Mouse (Mus musculus) B cell, adult 2 months (primary cell): ENCODE measurements around the gene Dera.

ENCODE experiments used
- DNase-seq, 2 experiments: peaks; one replicate each; pipeline ENCODE4 v3.0.0; 2022

Gene Dera

GRCm38 (mm10) chr6:137759681-137760080 lies 5.3 kb downstream of the Dera start:
- no peak for DNase-seq

- DNase-seq: no peak
Observed at GRCm38 (mm10) chr6:137760966-137761365, 6.6 kb downstream of the Dera start.

- no peak for DNase-seq
Observed at GRCm38 (mm10) chr6:137764572-137765210, 10.3 kb downstream of the Dera start.

- DNase-seq: no peak
Observed at GRCm38 (mm10) chr6:137766177-137766576, 11.8 kb downstream of the Dera start.

GRCm38 (mm10) chr6:137771621-137772250 lies 17.4 kb downstream of the Dera start:
- DNase-seq: no peak

- DNase-seq: no peak
Observed at GRCm38 (mm10) chr6:137772918-137773636, 18.7 kb downstream of the Dera start.

- DNase-seq: no peak
Observed at GRCm38 (mm10) chr6:137773637-137774028, 19.3 kb downstream of the Dera start.

- no peak for DNase-seq
Observed at GRCm38 (mm10) chr6:137774166-137774565, 19.8 kb downstream of the Dera start.

GRCm38 (mm10) chr6:137775159-137775558 lies 20.8 kb downstream of the Dera start:
- DNase-seq: no peak

GRCm38 (mm10) chr6:137776981-137777380 lies 22.6 kb downstream of the Dera start:
- no peak for DNase-seq

- DNase-seq: no peak
Observed at GRCm38 (mm10) chr6:137783899-137784637, 29.7 kb downstream of the Dera start.

GRCm38 (mm10) chr6:137788976-137789590 lies 34.7 kb downstream of the Dera start:
- DNase-seq: no peak

- DNase-seq: no peak
Observed at GRCm38 (mm10) chr6:137789658-137790057, 35.3 kb downstream of the Dera start.

GRCm38 (mm10) chr6:137795494-137795893 lies 41.1 kb downstream of the Dera start:
- no peak for DNase-seq

- DNase-seq: no peak
Observed at GRCm38 (mm10) chr6:137796596-137797567, 42.5 kb downstream of the Dera start.

- no peak for DNase-seq
Observed at GRCm38 (mm10) chr6:137799253-137799652, 44.9 kb downstream of the Dera start.

- DNase-seq: no peak
Observed at GRCm38 (mm10) chr6:137803456-137804005, 49.2 kb downstream of the Dera start.

- no peak for DNase-seq
Observed at GRCm38 (mm10) chr6:137804121-137804520, 49.8 kb downstream of the Dera start.

- DNase-seq: no peak
Observed at GRCm38 (mm10) chr6:137804606-137805005, 50.3 kb downstream of the Dera start.

- DNase-seq: no peak
Observed at GRCm38 (mm10) chr6:137806342-137806741, 52.0 kb downstream of the Dera start.

GRCm38 (mm10) chr6:137806806-137807205 lies 52.5 kb downstream of the Dera start:
- no peak for DNase-seq
